Mouse (Mus musculus): Measurements from ENCODE around the gene AA467197. TPM values are rescaled to one million over a fixed set of nuclear protein-coding genes. Genes with fewer than 3 reads are reported as not detected.

AA467197 gene
- polyA plus RNA-seq, 1 experiment from 2014 or later, result 0.47 TPM

GRCm38 (mm10) chr2:122675126-122675525 lies 38.3 kb downstream of the AA467197 start:
- DNase-seq (ENCODE audit: low spot score), result no peak
- H3K4me2 ChIP-seq (ENCODE audit: low read depth, low read length), result no peak overlapping the region
- 85% methylated on average over 2 of the region's 2 CpGs for WGBS
- no peak overlapping the region for H3K9ac ChIP-seq (ENCODE audit: low read depth, low read length)
- H3K9me3 ChIP-seq (ENCODE audit: control insufficient read depth, low read length), result no peaks in the 10 kb centered on the region
- H3K36me3 ChIP-seq (ENCODE audit: control insufficient read depth, insufficient read depth, low read length), result no peaks in the 10 kb centered on the region
- no peaks in the 10 kb centered on the region for H3K27me3 ChIP-seq (replicated peaks; ENCODE audit: control insufficient read depth, insufficient read depth, low read length)
- no peak for ATAC-seq (ENCODE audit: low read depth)
- H3K4me3 ChIP-seq (ENCODE audit: low read depth, low read length), result no peak overlapping the region
- no peaks in the 10 kb centered on the region for H3K4me1 ChIP-seq (ENCODE audit: control insufficient read depth, insufficient read depth, low read length)
- H3K27ac ChIP-seq (replicated peaks; ENCODE audit: low read depth, low read length), result no peak overlapping the region

DNA sequence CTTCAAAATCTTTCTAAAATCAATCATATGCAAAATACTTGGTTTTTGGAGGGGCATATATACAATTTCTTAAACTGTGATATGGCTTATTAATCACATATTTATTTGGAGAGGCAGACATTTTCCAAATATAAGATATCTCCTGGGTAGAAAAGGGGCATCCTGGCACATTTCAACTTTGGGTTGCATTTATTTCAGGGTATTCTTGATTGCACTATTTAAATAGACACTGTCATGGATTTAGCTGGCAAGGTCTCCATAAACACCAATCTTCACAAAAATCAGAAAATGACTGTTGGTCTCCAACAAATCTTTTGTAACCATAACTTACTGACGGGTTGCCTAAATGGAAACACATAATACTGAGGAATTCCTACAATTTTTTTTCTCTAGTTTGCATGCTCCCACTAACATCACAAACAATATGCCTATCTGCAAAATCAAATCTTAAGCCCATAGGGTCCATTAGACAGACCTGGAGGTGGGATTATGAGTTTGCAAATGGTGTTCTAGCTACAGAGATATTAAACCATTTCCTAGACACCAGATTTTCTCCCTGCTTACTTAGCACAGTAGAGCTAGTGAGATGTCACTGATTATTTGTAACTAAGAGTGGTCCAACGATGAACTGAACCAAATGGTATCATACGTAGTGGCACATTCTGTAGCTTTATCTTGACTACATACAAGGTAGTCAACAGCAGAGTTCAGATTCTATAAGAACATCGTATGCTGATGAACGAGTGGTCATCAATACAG lies 44.8 kb downstream of the AA467197 start:
- H3K4me3 ChIP-seq (ENCODE audit: low read depth, low read length), result no peak overlapping the region
- peaks cover 10% of the 10 kb centered on the region for H3K36me3 ChIP-seq (ENCODE audit: control insufficient read depth, insufficient read depth, low read length)
- H3K27me3 ChIP-seq (replicated peaks; ENCODE audit: control insufficient read depth, insufficient read depth, low read length), result no peaks in the 10 kb centered on the region
- no peak for DNase-seq (ENCODE audit: low spot score)
- H3K9ac ChIP-seq (ENCODE audit: low read depth, low read length), result no peak overlapping the region
- H3K4me2 ChIP-seq (ENCODE audit: low read depth, low read length), result no peak overlapping the region
- no peak for ATAC-seq (ENCODE audit: low read depth)
- WGBS, result 85% methylated on average over 5 of the region's 5 CpGs
- no peaks in the 10 kb centered on the region for H3K4me1 ChIP-seq (ENCODE audit: control insufficient read depth, insufficient read depth, low read length)
- no peak overlapping the region for H3K27ac ChIP-seq (replicated peaks; ENCODE audit: low read depth, low read length)
- H3K9me3 ChIP-seq (ENCODE audit: control insufficient read depth, low read length), result peaks cover 14% of the 10 kb centered on the region

GRCm38 (mm10) chr2:122682520-122682919 lies 45.7 kb downstream of the AA467197 start:
- H3K9ac ChIP-seq (ENCODE audit: low read depth, low read length), result no peak overlapping the region
- ATAC-seq (ENCODE audit: low read depth) (no peak), DNase-seq (ENCODE audit: low spot score) (no peak)
- H3K4me3 ChIP-seq (ENCODE audit: low read depth, low read length), result no peak overlapping the region
- H3K27me3 ChIP-seq (replicated peaks; ENCODE audit: control insufficient read depth, insufficient read depth, low read length), result no peaks in the 10 kb centered on the region
- H3K36me3 ChIP-seq (ENCODE audit: control insufficient read depth, insufficient read depth, low read length), result peaks cover 15% of the 10 kb centered on the region
- H3K4me2 ChIP-seq (ENCODE audit: low read depth, low read length), result no peak overlapping the region
- H3K9me3 ChIP-seq (ENCODE audit: control insufficient read depth, low read length), result peaks cover 14% of the 10 kb centered on the region
- H3K27ac ChIP-seq (replicated peaks; ENCODE audit: low read depth, low read length), result no peak overlapping the region
- 77% methylated on average over 2 of the region's 2 CpGs for WGBS
- no peaks in the 10 kb centered on the region for H3K4me1 ChIP-seq (ENCODE audit: control insufficient read depth, insufficient read depth, low read length)

DNA sequence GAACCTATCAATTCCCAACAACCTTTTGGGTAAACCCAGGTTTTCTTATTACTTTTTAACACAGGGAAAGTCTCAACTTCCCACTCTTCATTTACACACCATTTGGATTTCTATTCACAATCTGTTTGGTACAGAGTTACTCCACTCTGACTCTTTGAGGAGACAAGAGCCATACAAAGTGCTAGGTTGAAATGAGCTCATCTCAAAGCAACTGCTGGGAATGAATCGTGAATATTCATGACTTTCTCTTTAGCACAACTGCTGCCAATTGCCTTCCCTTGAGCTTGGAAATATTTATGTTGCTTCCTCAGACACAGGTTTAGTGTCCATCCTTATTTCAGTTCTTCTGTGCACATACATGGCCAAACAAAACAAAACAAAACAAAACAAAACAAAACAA lies 46.9 kb downstream of the AA467197 start:
- Histone ChIP-seq H3K4me2 (ENCODE audit: low read depth, low read length) (no peak overlapping the region), H3K9me3 (ENCODE audit: control insufficient read depth, low read length) (peaks cover 14% of the 10 kb centered on the region), H3K4me3 (ENCODE audit: low read depth, low read length) (no peak overlapping the region), H3K27ac (replicated peaks; ENCODE audit: low read depth, low read length) (no peak overlapping the region), H3K36me3 (ENCODE audit: control insufficient read depth, insufficient read depth, low read length) (peaks cover 23% of the 10 kb centered on the region), H3K9ac (ENCODE audit: low read depth, low read length) (no peak overlapping the region), H3K27me3 (replicated peaks; ENCODE audit: control insufficient read depth, insufficient read depth, low read length) (no peaks in the 10 kb centered on the region), H3K4me1 (ENCODE audit: control insufficient read depth, insufficient read depth, low read length) (no peaks in the 10 kb centered on the region)
- DNase-seq (ENCODE audit: low spot score) (no peak), ATAC-seq (ENCODE audit: low read depth) (no peak)
- 92% methylated on average over 1 of the region's 1 CpGs for WGBS

DNA sequence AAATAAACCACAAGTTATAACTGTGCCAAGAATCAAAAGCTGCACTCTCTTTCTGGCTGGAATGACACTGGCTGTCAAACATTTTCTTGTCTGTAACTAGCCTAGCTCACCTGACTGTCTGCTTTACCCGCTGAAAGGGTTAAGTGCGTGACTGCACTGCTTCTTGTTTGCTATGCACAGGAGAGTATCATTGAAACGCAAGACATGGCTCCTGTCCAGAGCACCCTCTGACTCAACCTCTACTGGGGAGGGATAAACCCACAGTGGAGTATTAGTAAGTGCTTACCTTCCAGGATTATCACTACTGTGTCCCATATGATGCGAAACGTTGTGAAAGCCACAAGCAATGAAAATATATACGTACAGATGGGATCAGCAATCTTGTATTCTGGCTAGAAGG lies 49.9 kb downstream of the AA467197 start:
- Histone ChIP-seq H3K27ac (replicated peaks; ENCODE audit: low read depth, low read length) (no peak overlapping the region), H3K27me3 (replicated peaks; ENCODE audit: control insufficient read depth, insufficient read depth, low read length) (no peaks in the 10 kb centered on the region), H3K9ac (ENCODE audit: low read depth, low read length) (no peak overlapping the region), H3K9me3 (ENCODE audit: control insufficient read depth, low read length) (peaks cover 6% of the 10 kb centered on the region), H3K4me2 (ENCODE audit: low read depth, low read length) (no peak overlapping the region), H3K4me1 (ENCODE audit: control insufficient read depth, insufficient read depth, low read length) (no peaks in the 10 kb centered on the region), H3K36me3 (ENCODE audit: control insufficient read depth, insufficient read depth, low read length) (peaks cover 23% of the 10 kb centered on the region), H3K4me3 (ENCODE audit: low read depth, low read length) (no peak overlapping the region)
- DNase-seq (ENCODE audit: low spot score) (no peak), ATAC-seq (ENCODE audit: low read depth) (no peak)
- WGBS, result 74% methylated on average over 6 of the region's 6 CpGs

MicroRNAs within 50 kb of the gene (microRNA counts, 519-probe panel; counts per million panel counts)
- 19.3 counts per million for microRNA mmu-miR-147

Small RNA genes within 50 kb of the gene (microRNA-seq; reads per million reads assigned to microRNA genes)
- gene Mir147 (ENCODE audit: borderline number of aligned reads), result 4.3 reads per million, percentile 20 among the genes with 10 or more reads in this experiment

Other genes starting within 250 kb of the AA467197 start
- 1.0 and 1.2 TPM in 2 replicates for gene Slc28a2, start 210.5 kb upstream of the AA467197 start, polyA plus RNA-seq (2014; fragmentation: Nextera tagmentation; extraction: Ambion mirVana)
- not detected in 2 replicates for gene Gm14085, start 152.0 kb upstream of the AA467197 start, polyA plus RNA-seq (2014; fragmentation: Nextera tagmentation; extraction: Ambion mirVana)
- gene Gatm, start 25.7 kb upstream of the AA467197 start, polyA plus RNA-seq (2014; fragmentation: Nextera tagmentation; extraction: Ambion mirVana), result 97.0 and 127 TPM in 2 replicates
- gene Slc30a4, start 65.7 kb downstream of the AA467197 start, polyA plus RNA-seq (2014; fragmentation: Nextera tagmentation; extraction: Ambion mirVana), result 16.8 and 17.2 TPM in 2 replicates
- 41.5 and 44.8 TPM in 2 replicates for gene Bloc1s6, start 101.5 kb downstream of the AA467197 start, polyA plus RNA-seq (2014; fragmentation: Nextera tagmentation; extraction: Ambion mirVana)
- 7.9 and 8.5 TPM in 2 replicates for gene Sqor, start 128.3 kb downstream of the AA467197 start, polyA plus RNA-seq (2014; fragmentation: Nextera tagmentation; extraction: Ambion mirVana)